Mouse (Mus musculus): Measurements from ENCODE around the gene Enah. TPM values are rescaled to one million over a fixed set of nuclear protein-coding genes. Genes with fewer than 3 reads are reported as not detected.

The Enah gene
- polyA plus RNA-seq, 1 experiment from 2014 or later: 0.13 TPM

- Histone ChIP-seq H3K4me3 (ENCODE audit: inconsistent target) (no peak overlapping the region), H3K79me2 (ENCODE audit: inconsistent target) (no peaks in the 10 kb centered on the region), H3K27ac (no peak overlapping the region), H3K36me3 (ENCODE audit: inconsistent target) (no peaks in the 10 kb centered on the region)
- 96% methylated on average over 3 of the region's 3 CpGs for WGBS (ENCODE audit: missing documents)
Measured at GRCm38 (mm10) chr1:182047016-182047690, 27.4 kb upstream of the Enah start.

- no peaks in the 10 kb centered on the region for H3K36me3 ChIP-seq (ENCODE audit: inconsistent target)
- H3K4me3 ChIP-seq (ENCODE audit: inconsistent target): no peak overlapping the region
- 55% methylated on average over 4 of the region's 4 CpGs for WGBS (ENCODE audit: missing documents)
- H3K27ac ChIP-seq: no peak overlapping the region
- H3K79me2 ChIP-seq (ENCODE audit: inconsistent target): no peaks in the 10 kb centered on the region
Measured at GRCm38 (mm10) chr1:182045208-182045607, 25.4 kb upstream of the Enah start.

DNA sequence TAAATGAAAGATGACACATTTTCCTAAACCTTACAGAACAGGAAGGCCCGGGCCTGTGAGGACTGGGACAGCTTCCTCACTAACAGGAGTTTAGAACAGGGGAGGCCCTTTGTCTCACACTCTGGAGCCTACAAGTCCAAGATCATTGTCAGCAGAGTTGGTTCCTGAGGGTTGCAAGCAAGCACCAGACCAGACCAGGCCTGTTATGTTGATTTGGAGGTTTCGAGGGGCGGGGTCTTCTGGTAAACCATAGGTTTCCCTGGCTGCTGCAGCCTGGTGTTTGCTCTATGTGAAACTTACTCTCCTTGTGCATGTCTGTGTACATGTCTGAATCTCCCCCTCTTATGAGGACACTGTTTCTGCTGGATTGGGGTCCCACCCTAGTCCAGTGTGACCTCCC is 20.7 kb upstream of the Enah start:
- Histone ChIP-seq H3K36me3 (ENCODE audit: inconsistent target) (no peaks in the 10 kb centered on the region), H3K79me2 (ENCODE audit: inconsistent target) (no peaks in the 10 kb centered on the region), H3K27ac (no peak overlapping the region), H3K4me3 (ENCODE audit: inconsistent target) (no peak overlapping the region)
- 91% methylated on average over 3 of the region's 3 CpGs for WGBS (ENCODE audit: missing documents)

- H3K27ac ChIP-seq: no peak overlapping the region
- no peaks in the 10 kb centered on the region for H3K79me2 ChIP-seq (ENCODE audit: inconsistent target)
- H3K4me3 ChIP-seq (ENCODE audit: inconsistent target): no peak overlapping the region
- H3K36me3 ChIP-seq (ENCODE audit: inconsistent target): no peaks in the 10 kb centered on the region
Measured at GRCm38 (mm10) chr1:182031757-182032156, 12.0 kb upstream of the Enah start.

DNA sequence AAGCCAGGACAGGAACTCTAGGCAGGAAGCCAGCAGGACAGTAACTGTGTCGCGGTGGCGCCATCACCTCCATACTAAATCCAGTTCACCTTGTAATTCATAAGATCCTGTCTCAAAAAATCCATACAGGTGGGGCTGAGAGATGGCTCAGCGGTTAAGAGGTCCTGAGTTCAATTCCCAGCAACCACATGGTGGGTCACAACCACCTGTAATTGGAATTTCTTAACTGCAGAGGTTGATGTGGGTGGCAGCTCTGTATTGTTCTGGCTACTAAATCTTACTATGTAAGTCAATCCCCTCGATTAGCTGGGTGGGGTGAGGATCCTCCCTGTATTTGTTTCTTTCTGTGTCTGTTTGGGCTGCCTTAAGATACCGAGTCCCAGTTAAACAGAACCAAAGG is 11.3 kb upstream of the Enah start:
- Histone ChIP-seq H3K4me3 (ENCODE audit: inconsistent target) (no peak overlapping the region), H3K36me3 (ENCODE audit: inconsistent target) (no peaks in the 10 kb centered on the region), H3K27ac (no peak overlapping the region), H3K79me2 (ENCODE audit: inconsistent target) (no peaks in the 10 kb centered on the region)
- 96% methylated on average over 6 of the region's 6 CpGs for WGBS (ENCODE audit: missing documents)

- Histone ChIP-seq H3K36me3 (ENCODE audit: inconsistent target) (no peaks in the 10 kb centered on the region), H3K4me3 (ENCODE audit: inconsistent target) (no peak overlapping the region)
- 86% methylated on average over 5 of the region's 5 CpGs for WGBS (ENCODE audit: missing documents)
Measured at GRCm38 (mm10) chr1:182029989-182030649, 10.3 kb upstream of the Enah start.

GRCm38 (mm10) chr1:182028231-182029210 is 8.7 kb upstream of the Enah start:
- no peak overlapping the region for H3K4me3 ChIP-seq (ENCODE audit: inconsistent target)
- no peak overlapping the region for H3K27ac ChIP-seq
- H3K79me2 ChIP-seq (ENCODE audit: inconsistent target): no peaks in the 10 kb centered on the region
- WGBS (ENCODE audit: missing documents): 91% methylated on average over 24 of the region's 25 CpGs
- H3K36me3 ChIP-seq (ENCODE audit: inconsistent target): no peaks in the 10 kb centered on the region

More at GRCm38 (mm10) chr1:182029989-182030649, 10.3 kb upstream of the Enah start:
- H3K79me2 ChIP-seq (ENCODE audit: inconsistent target): no peaks in the 10 kb centered on the region
- H3K27ac ChIP-seq: no peak overlapping the region

DNA sequence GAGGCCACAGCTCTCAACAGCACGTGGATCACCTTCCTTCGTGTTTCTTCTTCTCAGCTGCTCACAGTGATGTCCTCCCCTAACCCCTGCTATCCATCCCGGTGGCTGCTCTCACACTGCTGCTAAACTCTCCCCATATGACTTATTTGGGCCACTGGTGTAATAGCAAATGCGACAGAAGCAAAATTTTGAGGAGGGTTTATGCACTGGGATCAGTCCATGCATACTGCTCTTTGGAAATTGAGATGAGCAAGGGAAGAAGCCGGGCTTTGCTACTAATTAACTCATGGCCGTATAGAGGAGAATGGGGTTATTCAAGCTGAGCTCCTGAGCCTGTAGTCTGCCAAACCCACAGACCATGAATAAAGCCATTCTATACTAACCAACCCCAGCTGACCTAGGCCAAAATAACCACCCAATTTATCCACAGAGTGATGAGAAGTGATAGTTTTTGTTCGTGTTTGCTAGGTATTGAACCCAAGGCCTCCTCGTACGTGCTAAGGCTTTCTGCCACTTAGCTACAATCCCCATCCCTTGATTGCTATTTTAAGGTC is 7.7 kb upstream of the Enah start:
- Histone ChIP-seq H3K36me3 (ENCODE audit: inconsistent target) (no peaks in the 10 kb centered on the region), H3K4me3 (ENCODE audit: inconsistent target) (no peak overlapping the region), H3K27ac (no peak overlapping the region), H3K79me2 (ENCODE audit: inconsistent target) (no peaks in the 10 kb centered on the region)
- WGBS (ENCODE audit: missing documents): 90% methylated on average over 9 of the region's 9 CpGs

DNA sequence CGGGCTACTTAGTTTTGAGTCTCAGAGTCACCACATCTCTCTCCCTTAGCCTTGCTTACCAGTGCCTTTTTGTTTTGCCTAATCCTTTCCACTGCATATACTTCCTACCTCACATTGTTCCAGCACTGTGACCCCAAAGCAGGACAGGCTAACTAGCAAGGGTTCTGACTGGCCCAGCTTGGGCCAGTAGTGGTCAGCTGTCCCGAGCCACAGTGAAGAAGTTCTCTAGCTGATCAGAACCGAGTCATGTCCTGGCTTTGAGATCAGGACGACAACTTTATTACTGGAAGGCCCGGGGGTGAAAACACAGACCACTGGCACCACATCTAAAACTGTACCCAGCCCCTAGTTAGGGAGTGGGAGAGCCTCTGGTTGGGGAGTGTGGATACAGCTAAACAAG is 7.0 kb upstream of the Enah start:
- Histone ChIP-seq H3K27ac (no peak overlapping the region), H3K36me3 (ENCODE audit: inconsistent target) (no peaks in the 10 kb centered on the region), H3K4me3 (ENCODE audit: inconsistent target) (no peak overlapping the region), H3K79me2 (ENCODE audit: inconsistent target) (no peaks in the 10 kb centered on the region)
- WGBS (ENCODE audit: missing documents): 96% methylated on average over 5 of the region's 5 CpGs

DNA sequence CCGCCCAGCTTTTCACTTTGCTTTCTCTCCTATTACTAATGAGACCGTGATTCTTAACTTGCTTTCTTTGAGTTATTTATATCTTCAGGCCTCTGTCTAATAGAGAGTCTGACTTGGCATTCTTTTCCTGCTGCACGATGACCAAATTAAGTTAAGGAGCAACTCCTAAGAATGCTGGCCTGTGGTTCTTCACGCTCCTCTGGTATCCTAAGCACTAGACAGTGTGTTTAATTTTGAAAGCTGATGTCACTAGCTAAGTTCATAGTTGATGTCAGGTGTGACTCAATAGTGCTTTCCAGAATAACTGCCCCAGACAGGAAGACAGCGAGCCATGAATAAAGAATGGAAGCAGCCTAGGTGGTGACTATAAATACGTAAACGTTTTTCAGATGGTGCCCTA is 6.3 kb upstream of the Enah start:
- no peaks in the 10 kb centered on the region for H3K36me3 ChIP-seq (ENCODE audit: inconsistent target)
- no peaks in the 10 kb centered on the region for H3K79me2 ChIP-seq (ENCODE audit: inconsistent target)
- no peak overlapping the region for H3K27ac ChIP-seq
- 83% methylated on average over 7 of the region's 7 CpGs for WGBS (ENCODE audit: missing documents)
- H3K4me3 ChIP-seq (ENCODE audit: inconsistent target): no peak overlapping the region

DNA sequence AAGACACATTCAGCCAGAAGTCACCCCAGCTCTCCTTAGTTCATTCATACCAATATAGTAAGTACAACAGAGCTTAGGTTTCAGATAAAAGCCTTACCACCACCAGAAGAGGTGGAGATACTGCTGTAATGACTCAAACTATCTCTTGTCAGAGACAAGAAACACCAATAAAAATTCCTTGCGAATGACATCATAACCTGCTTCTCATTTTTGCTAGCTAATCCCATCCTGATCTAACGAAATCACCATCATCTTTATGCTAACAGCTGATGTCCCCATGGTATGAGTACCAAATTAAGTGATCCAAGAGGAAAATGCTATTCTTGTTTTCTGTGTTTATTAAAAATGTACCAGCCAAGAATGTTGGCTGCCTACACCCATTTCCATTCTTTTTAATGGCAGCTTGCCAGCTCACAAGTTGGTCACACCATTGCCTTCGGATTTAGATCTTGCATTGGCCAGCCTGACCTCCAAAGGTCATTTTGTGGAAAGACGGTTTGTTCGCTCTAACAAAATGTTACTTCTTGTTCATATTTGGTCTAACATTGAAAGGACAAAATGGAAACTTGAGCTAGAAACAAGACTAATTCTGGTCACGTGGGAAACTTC is 2.0 kb upstream of the Enah start:
- H3K27ac ChIP-seq: no peak overlapping the region
- no peaks in the 10 kb centered on the region for H3K79me2 ChIP-seq (ENCODE audit: inconsistent target)
- no peaks in the 10 kb centered on the region for H3K36me3 ChIP-seq (ENCODE audit: inconsistent target)
- 85% methylated on average over 6 of the region's 6 CpGs for WGBS (ENCODE audit: missing documents)
- H3K4me3 ChIP-seq (ENCODE audit: inconsistent target): no peak overlapping the region

GRCm38 (mm10) chr1:182020831-182021460 is 1.2 kb upstream of the Enah start:
- H3K36me3 ChIP-seq (ENCODE audit: inconsistent target): no peaks in the 10 kb centered on the region
- no peak overlapping the region for H3K4me3 ChIP-seq (ENCODE audit: inconsistent target)
- WGBS (ENCODE audit: missing documents): 37% methylated on average over 11 of the region's 11 CpGs
- H3K27ac ChIP-seq: no peak overlapping the region
- no peaks in the 10 kb centered on the region for H3K79me2 ChIP-seq (ENCODE audit: inconsistent target)

DNA sequence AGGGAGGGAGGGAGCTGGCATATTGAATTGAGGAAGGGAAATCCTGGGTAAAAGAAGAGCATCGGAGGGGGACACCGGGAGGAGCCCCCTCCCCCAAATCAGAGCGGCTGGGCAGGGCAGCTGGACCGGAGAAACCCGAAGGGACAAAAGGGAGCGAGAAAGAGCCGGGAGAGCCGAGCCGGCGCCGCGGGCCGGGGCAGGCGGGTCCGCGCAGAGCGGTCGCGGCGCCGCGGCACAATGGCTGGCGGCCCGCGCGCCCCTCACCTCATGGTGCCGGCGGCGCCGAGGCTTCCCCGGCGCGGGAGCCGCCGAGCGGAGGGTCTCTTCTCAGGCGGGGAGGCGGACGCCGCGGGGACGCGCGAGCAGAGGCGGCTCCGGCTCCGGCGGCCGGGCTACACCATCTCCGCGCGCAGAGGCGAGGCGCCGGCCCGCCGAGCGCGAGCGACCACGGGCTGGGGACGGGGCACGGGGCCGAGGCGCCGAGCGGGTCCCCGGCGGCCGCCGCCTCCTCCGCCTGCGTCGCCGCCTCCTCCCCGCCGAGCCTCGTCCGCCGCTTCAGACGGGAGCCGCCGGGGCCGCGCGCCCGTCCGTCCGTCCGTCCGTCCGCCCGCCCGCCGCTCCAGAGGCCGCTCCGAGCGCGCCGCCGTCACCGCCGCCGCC is 394 bp downstream of the Enah start:
- Histone ChIP-seq H3K36me3 (ENCODE audit: inconsistent target) (no peaks in the 10 kb centered on the region), H3K79me2 (ENCODE audit: inconsistent target) (no peaks in the 10 kb centered on the region), H3K4me3 (ENCODE audit: inconsistent target) (no peak overlapping the region), H3K27ac (no peak overlapping the region)
- 1% methylated on average over 58 of the region's 104 CpGs for WGBS (ENCODE audit: missing documents)
